Mouse (Mus musculus): ENCODE measurements around the gene Fbxw7.
A peak's percentile ranks its signal among the peaks of the same experiment; 100 is the strongest.

Fbxw7 gene

GRCm38 (mm10) chr3:84814762-84815381 is at the start of gene Fbxw7:
Gene Fbxw7, plus strand, starts transcription at chr3:84815268.
- peak; percentile 29 to 45 for DNase-seq (ENCODE audit: low spot score in 2 of 2)

GRCm38 (mm10) chr3:84768940-84769339 is 46.1 kb upstream of the Fbxw7 start:
- no peak for DNase-seq (ENCODE audit: low spot score in 2 of 2)

GRCm38 (mm10) chr3:84769411-84769810 is 45.7 kb upstream of the Fbxw7 start:
- no peak for DNase-seq (ENCODE audit: low spot score in 2 of 2)

GRCm38 (mm10) chr3:84770518-84770917 is 44.5 kb upstream of the Fbxw7 start:
- DNase-seq (ENCODE audit: low spot score in 2 of 2), result no peak

GRCm38 (mm10) chr3:84771980-84772379 is 43.1 kb upstream of the Fbxw7 start:
- no peak for DNase-seq (ENCODE audit: low spot score in 2 of 2)

GRCm38 (mm10) chr3:84774246-84775066 is 40.6 kb upstream of the Fbxw7 start:
- DNase-seq (ENCODE audit: low spot score in 2 of 2), result no peak

- no peak for DNase-seq (ENCODE audit: low spot score in 2 of 2)
Observed at GRCm38 (mm10) chr3:84775067-84775423, 40.0 kb upstream of the Fbxw7 start.

GRCm38 (mm10) chr3:84775577-84775976 is 39.5 kb upstream of the Fbxw7 start:
- no peak for DNase-seq (ENCODE audit: low spot score in 2 of 2)

GRCm38 (mm10) chr3:84776084-84776483 is 39.0 kb upstream of the Fbxw7 start:
- DNase-seq (ENCODE audit: low spot score in 2 of 2), result no peak

GRCm38 (mm10) chr3:84787914-84788313 is 27.2 kb upstream of the Fbxw7 start:
- DNase-seq (ENCODE audit: low spot score in 2 of 2), result no peak

GRCm38 (mm10) chr3:84804036-84804435 is 11.0 kb upstream of the Fbxw7 start:
- DNase-seq (ENCODE audit: low spot score in 2 of 2), result no peak

GRCm38 (mm10) chr3:84806206-84806605 is 8.9 kb upstream of the Fbxw7 start:
- no peak for DNase-seq (ENCODE audit: low spot score in 2 of 2)

GRCm38 (mm10) chr3:84807826-84808225 is 7.2 kb upstream of the Fbxw7 start:
- DNase-seq (ENCODE audit: low spot score in 2 of 2), result no peak

- DNase-seq (ENCODE audit: low spot score in 2 of 2), result no peak
Observed at GRCm38 (mm10) chr3:84808906-84809305, 6.2 kb upstream of the Fbxw7 start.

- no peak for DNase-seq (ENCODE audit: low spot score in 2 of 2)
Observed at GRCm38 (mm10) chr3:84810803-84811202, 4.3 kb upstream of the Fbxw7 start.

GRCm38 (mm10) chr3:84813436-84814156 is 1.5 kb upstream of the Fbxw7 start:
- no peak for DNase-seq (ENCODE audit: low spot score in 2 of 2)

GRCm38 (mm10) chr3:84814157-84814761 is 809 bp upstream of the Fbxw7 start:
- DNase-seq (ENCODE audit: low spot score in 2 of 2), result peak; percentile 100

- peak; percentile 60 to 65 for DNase-seq (ENCODE audit: low spot score in 2 of 2)
Observed at GRCm38 (mm10) chr3:84815461-84815860, 393 bp downstream of the Fbxw7 start.

- no peak for DNase-seq (ENCODE audit: low spot score in 2 of 2)
Observed at GRCm38 (mm10) chr3:84816951-84817350, 1.9 kb downstream of the Fbxw7 start.

- no peak for DNase-seq (ENCODE audit: low spot score in 2 of 2)
Observed at GRCm38 (mm10) chr3:84820654-84821201, 5.7 kb downstream of the Fbxw7 start.

GRCm38 (mm10) chr3:84825990-84826389 is 10.9 kb downstream of the Fbxw7 start:
- no peak for DNase-seq (ENCODE audit: low spot score in 2 of 2)

GRCm38 (mm10) chr3:84826405-84826804 is 11.3 kb downstream of the Fbxw7 start:
- no peak for DNase-seq (ENCODE audit: low spot score in 2 of 2)

Measured in right cerebral cortex, postnatal 10 days (tissue).